Mouse (Mus musculus): Measurements from ENCODE around the gene Rps2. TPM values are rescaled to one million over a fixed set of nuclear protein-coding genes. Genes with fewer than 3 reads are reported as not detected.
"Not testable (repeated sequence)": the region's sequence is repeated elsewhere in the genome, so short reads cannot be mapped to it uniquely, and the experiment has no call there.

Gene Rps2
- total RNA-seq (2021): 100 to 1,000 TPM; 673 to 751 TPM
- long read RNA-seq, experiment 1, transcript Rps2-208 (6 exons, 998 nt): major isoform, 161 of 185 reads
- long read RNA-seq, experiment 1, transcript Rps2-201 (5 exons, 1,094 nt): minor isoform, 20 of 185 reads
- long read RNA-seq, experiment 1, partial matches to known transcripts: 0 of 185 reads
- long read RNA-seq, experiment 1, other reads (novel, unspliced or antisense): 3 of 185 reads
- long read RNA-seq, experiment 2, transcript Rps2-201 (5 exons, 1,094 nt): minor isoform, 12 of 104 reads
- long read RNA-seq, experiment 2, transcript Rps2-208 (6 exons, 998 nt): major isoform, 89 of 104 reads
- long read RNA-seq, experiment 2, partial matches to known transcripts: 1 of 104 reads
- long read RNA-seq, experiment 2, other reads (novel, unspliced or antisense): 1 of 104 reads

- DNase-seq: no peak
- intact Hi-C loops (cut with DNase I): no loop called here
Measured at GRCm38 (mm10) chr17:24717943-24718342, at the start of gene Rps2, which contains the start of gene Rnf151. Rps2 (plus strand) TSS chr17:24718116. Rnf151 (minus strand) TSS chr17:24718063.

- DNase-seq; intact Hi-C loops (cut with DNase I): not testable (repeated sequence)
Measured at GRCm38 (mm10) chr17:24669214-24669544, 48.7 kb upstream of the Rps2 start.

- DNase-seq: peak; percentile 98 to 99
- intact Hi-C loops (cut with DNase I): loop anchor here (2.0 kb wide), 1 partner anchor 23 kb away; no protein-coding TSS in a partner anchor
Measured at GRCm38 (mm10) chr17:24669545-24670245, 48.2 kb upstream of the Rps2 start, which contains the start of gene Zfp598. Zfp598 (plus strand) TSS chr17:24669687.

GRCm38 (mm10) chr17:24670246-24670844 is 47.6 kb upstream of the Rps2 start:
- intact Hi-C loops (cut with DNase I): loop anchor here (2.0 kb wide), 1 partner anchor 22 kb away; no protein-coding TSS in a partner anchor
- DNase-seq: no peak

- DNase-seq: no peak
Measured at GRCm38 (mm10) chr17:24671346-24671745, 46.6 kb upstream of the Rps2 start.

GRCm38 (mm10) chr17:24672141-24672540 is 45.8 kb upstream of the Rps2 start:
- intact Hi-C loops (cut with DNase I): no loop called here
- DNase-seq: peak in 1 of 2 experiments; percentile 56

More at GRCm38 (mm10) chr17:24671346-24671745, 46.6 kb upstream of the Rps2 start:
- intact Hi-C loops (cut with DNase I): loop anchor here (2.0 kb wide), 1 partner anchor 21 kb away; no protein-coding TSS in a partner anchor

- intact Hi-C loops (cut with DNase I): no loop called here
- no peak for DNase-seq
Measured at GRCm38 (mm10) chr17:24674277-24674676, 43.6 kb upstream of the Rps2 start.

GRCm38 (mm10) chr17:24676187-24676586 is 41.7 kb upstream of the Rps2 start:
- intact Hi-C loops (cut with DNase I): no loop called here
- DNase-seq: peak; percentile 74 to 85

- DNase-seq: no peak
- intact Hi-C loops (cut with DNase I): no loop called here
Measured at GRCm38 (mm10) chr17:24676877-24677276, 41.0 kb upstream of the Rps2 start.

GRCm38 (mm10) chr17:24677500-24678080 is 40.3 kb upstream of the Rps2 start:
- DNase-seq: no peak
- intact Hi-C loops (cut with DNase I): no loop called here

- intact Hi-C loops (cut with DNase I): no loop called here
- DNase-seq: peak in 1 of 2 experiments; percentile 35
Measured at GRCm38 (mm10) chr17:24686514-24686913, 31.4 kb upstream of the Rps2 start.

- DNase-seq: peak; percentile 48
Measured at GRCm38 (mm10) chr17:24687146-24687595, 30.7 kb upstream of the Rps2 start.

GRCm38 (mm10) chr17:24687599-24687998 is 30.3 kb upstream of the Rps2 start:
- intact Hi-C loops (cut with DNase I): no loop called here
- DNase-seq: no peak

More at GRCm38 (mm10) chr17:24687146-24687595, 30.7 kb upstream of the Rps2 start:
- intact Hi-C loops (cut with DNase I): no loop called here

- intact Hi-C loops (cut with DNase I): no loop called here
- DNase-seq: no peak
Measured at GRCm38 (mm10) chr17:24689251-24690081, 28.4 kb upstream of the Rps2 start, which contains the start of gene Syngr3. Syngr3 (minus strand) TSS chr17:24689955.

- intact Hi-C loops (cut with DNase I): loop anchor here (2.0 kb wide), 1 partner anchor 22 kb away; no protein-coding TSS in a partner anchor
- no peak for DNase-seq
Measured at GRCm38 (mm10) chr17:24692385-24692784, 25.5 kb upstream of the Rps2 start.

- intact Hi-C loops (cut with DNase I): no loop called here
- DNase-seq: no peak
Measured at GRCm38 (mm10) chr17:24695326-24696010, 22.4 kb upstream of the Rps2 start.

- intact Hi-C loops (cut with DNase I): no loop called here
Measured at GRCm38 (mm10) chr17:24696011-24696697, 21.8 kb upstream of the Rps2 start, which contains the start of the genes Gfer and Noxo1. Gfer (minus strand) TSS chr17:24696156. Noxo1 (plus strand) TSS chr17:24696234.

GRCm38 (mm10) chr17:24697985-24698384 is 19.9 kb upstream of the Rps2 start:
- intact Hi-C loops (cut with DNase I): no loop called here
- no peak for DNase-seq

More at GRCm38 (mm10) chr17:24696011-24696697, 21.8 kb upstream of the Rps2 start, which contains the start of the genes Gfer and Noxo1:
- peak; percentile 93 to 94 for DNase-seq
